In genomic region chr12:52644059-52644458, GRCm38 (mm10) we compare ENCODE assay signal across 23 mouse cellular contexts. TPM values are rescaled to one million over a fixed set of nuclear protein-coding genes. Genes with fewer than 3 reads are reported as not detected.
A peak's percentile ranks its signal among the peaks of the same experiment; 100 is the strongest.
DNase-seq lines count a peak whose midpoint lies in the region; ATAC-seq and TF ChIP-seq lines count a peak whose summit lies in the region.
"Had no signal": no experiment of that assay in that cellular context is flagged by ENCODE, and none has a peak within 500 bp of the region (broad histone marks: within the 10 kb centered on the region; RNA-seq: fewer than 3 reads in every experiment).

No protein-coding gene starts in this region.

- peak; percentile 97 to 98 for TF ChIP-seq EP300 in MEL (IDR thresholded peaks at IDR 0.05; ENCODE audit: low read depth in 1 of 2, low read length in 2 of 2)

- H3K27ac ChIP-seq in MEL (ENCODE audit: control insufficient read depth, low read depth, low read length), result peak overlapping the region; percentile 81
- no peak overlapping the region for H3K27ac ChIP-seq in midbrain, embryonic 14.5 days (replicated peaks; ENCODE audit: low read depth, low read length)
- H3K27ac ChIP-seq: embryonic facial prominence, embryonic 13.5 days; heart, embryonic 10.5 days; hindbrain, postnatal 0 days; kidney, embryonic 15.5 days; layer of hippocampus, adult 2 months; limb, embryonic 10.5 days; liver, embryonic 12.5 days; lung, embryonic 15.5 days; neural tube, embryonic 12.5 days; stomach, embryonic 15.5 days had no signal

- intact Hi-C loops in heart, postnatal 25 days (cut with DNase I), result no loop called here

- peak overlapping the region in 1 of 2 experiments; percentile 22; a peak in 1 of 4 replicates for H3K4me3 ChIP-seq in MEL (ENCODE audit: control insufficient read depth in 1 of 2, insufficient read depth in 1 of 2, low read depth in 2 of 2, low read length in 2 of 2)
- no peak overlapping the region for H3K4me3 ChIP-seq in midbrain, embryonic 14.5 days (replicated peaks; ENCODE audit: low read depth, low read length)
- H3K4me3 ChIP-seq: embryonic facial prominence, embryonic 13.5 days; heart, embryonic 10.5 days; kidney, embryonic 15.5 days; layer of hippocampus, adult 2 months; limb, embryonic 10.5 days; liver, embryonic 12.5 days; lung, embryonic 15.5 days; neural tube, embryonic 12.5 days; stomach, embryonic 15.5 days had no signal

- no peak overlapping the region for H3K4me2 ChIP-seq in midbrain, embryonic 14.5 days (ENCODE audit: low read length)
- H3K4me2 ChIP-seq: embryonic facial prominence, embryonic 13.5 days; kidney, embryonic 15.5 days; liver, embryonic 12.5 days; lung, embryonic 15.5 days; neural tube, embryonic 12.5 days; stomach, embryonic 15.5 days had no signal

- ATAC-seq in inflammation-experienced regulatory T-cells, adult 6 months, result peak; percentile 60
- no peak for ATAC-seq in midbrain, embryonic 14.5 days (ENCODE audit: low FRiP score, low TSS enrichment)
- ATAC-seq: hindbrain, postnatal 0 days; liver, embryonic 12.5 days had no signal

- no peaks in the 10 kb centered on the region for H3K27me3 ChIP-seq in MEL (ENCODE audit: control insufficient read depth in 1 of 2, insufficient read depth in 2 of 2, low read length in 2 of 2)
- no peaks in the 10 kb centered on the region for H3K27me3 ChIP-seq in midbrain, embryonic 14.5 days (ENCODE audit: control insufficient read depth, insufficient read depth, low read length)
- H3K27me3 ChIP-seq: embryonic facial prominence, embryonic 13.5 days; kidney, embryonic 15.5 days; liver, embryonic 12.5 days; lung, embryonic 15.5 days; neural tube, embryonic 12.5 days; stomach, embryonic 15.5 days had no signal

- peaks cover 5 to 6% of the 10 kb centered on the region in 2 experiments; a peak in 3 of 4 replicates for H3K4me1 ChIP-seq in MEL (ENCODE audit: control insufficient read depth in 1 of 2, insufficient read depth in 2 of 2, low read length in 2 of 2)
- no peaks in the 10 kb centered on the region for H3K4me1 ChIP-seq in midbrain, embryonic 14.5 days (ENCODE audit: control insufficient read depth, insufficient read depth, low read length)
- H3K4me1 ChIP-seq: embryonic facial prominence, embryonic 13.5 days; heart, embryonic 10.5 days; kidney, embryonic 15.5 days; limb, embryonic 10.5 days; liver, embryonic 12.5 days; neural tube, embryonic 12.5 days; stomach, embryonic 15.5 days had no signal

- peaks cover 0 to 16% of the 10 kb centered on the region in 2 experiments; a peak in 2 of 4 replicates for H3K36me3 ChIP-seq in MEL (ENCODE audit: control insufficient read depth in 1 of 2, insufficient read depth in 2 of 2, low read length in 2 of 2)
- H3K36me3 ChIP-seq in midbrain, embryonic 14.5 days (ENCODE audit: control insufficient read depth, insufficient read depth, low read length), result no peaks in the 10 kb centered on the region
- H3K36me3 ChIP-seq: embryonic facial prominence, embryonic 13.5 days; heart, embryonic 10.5 days; kidney, embryonic 15.5 days; limb, embryonic 10.5 days; liver, embryonic 12.5 days; lung, embryonic 15.5 days; neural tube, embryonic 12.5 days; stomach, embryonic 15.5 days had no signal

- H3K79me2 ChIP-seq in MEL (ENCODE audit: control insufficient read depth, insufficient read depth, low read length, poor library complexity), result no peaks in the 10 kb centered on the region

- no peak for TF ChIP-seq RAD21 in MEL (IDR thresholded peaks at IDR 0.05; ENCODE audit: low read depth, low read length)

- H3K9ac ChIP-seq in MEL (ENCODE audit: control insufficient read depth, low read depth, low read length, poor library complexity, severe bottlenecking), result peak overlapping the region; percentile 42
- H3K9ac ChIP-seq in midbrain, embryonic 14.5 days (replicated peaks; ENCODE audit: low read length), result no peak overlapping the region
- H3K9ac ChIP-seq: embryonic facial prominence, embryonic 13.5 days; kidney, embryonic 15.5 days; liver, embryonic 12.5 days; lung, embryonic 15.5 days; neural tube, embryonic 12.5 days; stomach, embryonic 15.5 days had no signal

- DNase-seq in 416B (ENCODE audit: low read depth) (peak; percentile 99), MEL (ENCODE audit: low read depth, low spot score) (peak; percentile 94)
- peak; percentile 72 for DNase-seq in thymus, postnatal 0 days (ENCODE audit: low spot score)
- no peak for DNase-seq in adrenal gland, postnatal 25 days
- no peak for DNase-seq in midbrain, embryonic 14.5 days
- DNase-seq in c-Kit-positive CD71-positive TER-119-positive erythroid progenitor cells, embryonic 14.5 days (ENCODE audit: low spot score), result no peak
- DNase-seq in heart, postnatal 25 days (ENCODE audit: low spot score), result no peak
- DNase-seq: adrenal gland, adult 2 months; cerebellum, adult 18-20 months; gastrocnemius, postnatal 25 days; heart, postnatal 14 days; spleen, adult 18-20 months had no signal

- TF ChIP-seq POLR2A in MEL (IDR thresholded peaks at IDR 0.05; ENCODE audit: control insufficient read depth in 1 of 2, insufficient read depth in 1 of 2, low read depth in 1 of 2, low read length in 2 of 2, poor library complexity in 1 of 2), result no peak

- H3K9me3 ChIP-seq in MEL (replicated peaks; ENCODE audit: insufficient read depth, low read length), result no peaks in the 10 kb centered on the region
- no peaks in the 10 kb centered on the region for H3K9me3 ChIP-seq in midbrain, embryonic 14.5 days (ENCODE audit: control insufficient read depth, low read length)
- H3K9me3 ChIP-seq: embryonic facial prominence, embryonic 13.5 days; heart, embryonic 10.5 days; kidney, embryonic 15.5 days; limb, embryonic 10.5 days; liver, embryonic 12.5 days; lung, embryonic 15.5 days; neural tube, embryonic 12.5 days; stomach, embryonic 15.5 days had no signal

- 79% methylated on average over 5 of the region's 5 CpGs for WGBS in midbrain, embryonic 14.5 days

- TF ChIP-seq CTCF in MEL (IDR thresholded peaks at IDR 0.05 in 2 of 3, conservative IDR thresholded peaks at IDR 0.05 in 1 of 3; ENCODE audit: control insufficient read depth in 1 of 3, insufficient read depth in 1 of 3, low read depth in 2 of 3, low read length in 3 of 3, poor library complexity in 1 of 3, severe bottlenecking in 1 of 3), result no peak

TF ChIP-seq in MEL, 35 proteins besides CTCF, POLR2A, EP300 and RAD21 (continues in another document):
- TF ChIP-seq TBP (IDR thresholded peaks at IDR 0.05; ENCODE audit: low read depth, low read length), result 0 out of 2 replicates have a peak, but pooled peaks have one; percentile 27
- peak; percentile 55 for TF ChIP-seq KAT2A (conservative IDR thresholded peaks at IDR 0.05; ENCODE audit: low read depth, low read length)
- TF ChIP-seq MAX (IDR thresholded peaks at IDR 0.05; ENCODE audit: low read length), result peak; percentile 87
- TF ChIP-seq E2F4 (IDR thresholded peaks at IDR 0.05; ENCODE audit: borderline replicate concordance, low read depth, low read length), result no peak
- 0 out of 2 replicates have a peak, but pooled peaks have one; percentile 48 for TF ChIP-seq ZMIZ1 (IDR thresholded peaks at IDR 0.05; ENCODE audit: low read depth, low read length)
- peak; percentile 60 for TF ChIP-seq ELF1 (IDR thresholded peaks at IDR 0.05; ENCODE audit: low read depth, low read length)
- TF ChIP-seq ZKSCAN1 (IDR thresholded peaks at IDR 0.05; ENCODE audit: low read depth, low read length), result no peak
- TF ChIP-seq SIN3A (IDR thresholded peaks at IDR 0.05; ENCODE audit: low read length), result peak; percentile 81
- TF ChIP-seq NELFE (IDR thresholded peaks at IDR 0.05; ENCODE audit: low read depth, low read length), result peak; percentile 45; the same call in 1 of the 2 replicates
- peak; percentile 20; the same call in 1 of the 2 replicates for TF ChIP-seq ZNF384 (IDR thresholded peaks at IDR 0.05; ENCODE audit: low read depth, low read length)
- TF ChIP-seq GATA1 (IDR thresholded peaks at IDR 0.05; ENCODE audit: low read depth, low read length), result peak; percentile 91
- peak; percentile 60; the same call in 1 of the 2 replicates for TF ChIP-seq HCFC1 (IDR thresholded peaks at IDR 0.05; ENCODE audit: low read depth, low read length)
- 0 out of 2 replicates have a peak, but pooled peaks have one; percentile 52 for TF ChIP-seq MAZ (IDR thresholded peaks at IDR 0.05; ENCODE audit: low read depth, low read length)
- TF ChIP-seq GABPA (IDR thresholded peaks at IDR 0.05; ENCODE audit: low read depth, low read length), result no peak; the same call in 1 of the 2 replicates
- peak; percentile 92 for TF ChIP-seq MYB (IDR thresholded peaks at IDR 0.05; ENCODE audit: low read depth, low read length)
- TF ChIP-seq MXI1 (IDR thresholded peaks at IDR 0.05; ENCODE audit: low read depth, low read length), result peak; percentile 53; the same call in 1 of the 2 replicates
- peak; percentile 100 for TF ChIP-seq ETS1 (IDR thresholded peaks at IDR 0.05; ENCODE audit: low read depth, low read length)
- peak; percentile 74; the same call in 1 of the 2 replicates for TF ChIP-seq POLR2AphosphoS2 (IDR thresholded peaks at IDR 0.05; ENCODE audit: low read length)
- peak; percentile 38; the same call in 1 of the 2 replicates for TF ChIP-seq MAFK (IDR thresholded peaks at IDR 0.05; ENCODE audit: borderline replicate concordance, low read depth, low read length)
- TF ChIP-seq JUND (IDR thresholded peaks at IDR 0.05; ENCODE audit: low read depth, low read length), result peak; percentile 84; the same call in 1 of the 2 replicates
- no peak for TF ChIP-seq UBTF (IDR thresholded peaks at IDR 0.05; ENCODE audit: borderline replicate concordance, insufficient read depth, low read depth, low read length)
- no peak for TF ChIP-seq ZC3H11A (IDR thresholded peaks at IDR 0.05; ENCODE audit: low read depth, low read length)
- no peak for TF ChIP-seq POLR2AphosphoS5 (IDR thresholded peaks at IDR 0.05; ENCODE audit: borderline replicate concordance, low read depth, low read length)
- peak; percentile 94 for TF ChIP-seq TAL1 (IDR thresholded peaks at IDR 0.05; ENCODE audit: low read length)
- no peak for TF ChIP-seq NRF1 (IDR thresholded peaks at IDR 0.05; ENCODE audit: insufficient read depth, low read depth, low read length, poor library complexity, severe bottlenecking)
- no peak for TF ChIP-seq USF2 (IDR thresholded peaks at IDR 0.05; ENCODE audit: borderline replicate concordance in 1 of 2, insufficient read depth in 1 of 2, low read depth in 1 of 2, low read length in 2 of 2)

RNA-seq across cellular contexts. Expression of gene Akap6, which starts 55.1 kb away (rescaled TPM):
- under 0.01 TPM in 1 of 2 replicates, not detected in the other for total RNA-seq in MEL (2012; rRNA removed)
- polyA plus RNA-seq in MEL (2012; ENCODE audit: insufficient read depth in 1 of 2, insufficient read length in 2 of 2, low read depth in 1 of 2, low replicate concordance in 2 of 2, missing spikeins in 1 of 2), result not detected
- polyA plus RNA-seq in inflammation-experienced regulatory T-cells, adult 6 months (2017; shearing (Covaris generic)), result under 1 TPM; 0.06 to 0.44 (median 0.09) TPM
- 0.40 and 0.53 TPM in 2 replicates for polyA plus RNA-seq in thymus, postnatal 0 days (2015; fragmentation: Nextera tagmentation; extraction: Ambion mirVana)
- total RNA-seq in adrenal gland, postnatal 25 days (2021), result 1.4 and 3.0 TPM in 2 replicates
- 27.2 and 35.2 TPM in 2 replicates for polyA plus RNA-seq in midbrain, embryonic 14.5 days (2014; fragmentation: Nextera tagmentation; extraction: Ambion mirVana)
- 100 to 1,000 TPM in 1 of 2 experiments, 10 to 100 TPM in 1; 93.5 to 103 TPM for total RNA-seq in heart, postnatal 25 days (2021)

Comparison
In these comparisons a context has a peak if more than half of its experiments do, and no peak if none do; other contexts are left out.
1. DNase-seq: peak in 416B (single experiment), MEL (single experiment) and thymus, postnatal 0 days (single experiment); none in adrenal gland, postnatal 25 days (single experiment), midbrain, embryonic 14.5 days (single experiment), c-Kit-positive CD71-positive TER-119-positive erythroid progenitor cells, embryonic 14.5 days (single experiment) and heart, postnatal 25 days (single experiment).
2. RNA of gene Akap6, which starts 55.1 kb away (polyA plus RNA-seq): 27.2 to 35.2 TPM in midbrain, embryonic 14.5 days; 0.40 to 0.53 TPM in thymus, postnatal 0 days, 0.06 to 0.44 TPM in inflammation-experienced regulatory T-cells, adult 6 months and not detected in MEL; every median in the first group is over 10 times any median in the second.